Mouse (Mus musculus) small intestine, adult 10 weeks (tissue): ENCODE results near the gene Cttnbp2. TPM values are rescaled to one million over a fixed set of nuclear protein-coding genes. Genes with fewer than 3 reads are reported as not detected.

Experiments
- polyA plus RNA-seq: library from polyadenylated mRNA; stranded (reverse); fragments of 350-450 nt; fragmentation: Illumina TruSeq; extraction: RNeasy Lipid Tissue Mini Kit (QIAGEN cat#74804); gene quantifications from one replicate; pipeline ENCODE4 v1.2.3, GENCODE M21; 2014; ENCODE audit warnings: low replicate concordance

Gene Cttnbp2
- polyA plus RNA-seq = 6.0 TPM

GRCm38 (mm10) chr6:18514480-18515352 is at the start of gene Cttnbp2:
TSS of gene Cttnbp2 (minus strand) at chr6:18514843.

